Mouse (Mus musculus): ENCODE data around the gene Rabl6. TPM values are rescaled to one million over a fixed set of nuclear protein-coding genes. Genes with fewer than 3 reads are reported as not detected.

Rabl6 gene
- polyA plus RNA-seq, 1 experiment = 43.6 TPM

- peaks cover 26% of the 10 kb centered on the region for H3K36me3 ChIP-seq (ENCODE audit: control insufficient read depth, insufficient read depth, low read length)
- H3K27ac ChIP-seq (ENCODE audit: insufficient read depth, low read length) = peak overlapping the region; percentile 96
- 81% methylated on average over 2 of the region's 2 CpGs for WGBS
- TF ChIP-seq POLR2A (IDR thresholded peaks at IDR 0.05; ENCODE audit: low read depth, low read length) (no peak), CTCF (IDR thresholded peaks at IDR 0.05; ENCODE audit: extremely low read depth, insufficient read depth, insufficient read length, insufficient replicate concordance) (no peak)
- no peak for DNase-seq (ENCODE audit: low read depth in 1 of 2, low spot score in 2 of 2)
- no peaks in the 10 kb centered on the region for H3K27me3 ChIP-seq (ENCODE audit: control insufficient read depth, insufficient read depth, low read length)
- no peak overlapping the region for H3K4me3 ChIP-seq (ENCODE audit: extremely low read depth, insufficient read depth, insufficient read length)
- peaks cover 20% of the 10 kb centered on the region for H3K4me1 ChIP-seq (ENCODE audit: control insufficient read depth, insufficient read depth, insufficient read length)
Observed at GRCm38 (mm10) chr2:25534866-25535182, 73.5 kb downstream of the Rabl6 start.

GRCm38 (mm10) chr2:25534178-25534865 lies 74.0 kb downstream of the Rabl6 start:
- Histone ChIP-seq H3K36me3 (ENCODE audit: control insufficient read depth, insufficient read depth, low read length) (peaks cover 28% of the 10 kb centered on the region), H3K27ac (ENCODE audit: insufficient read depth, low read length) (peak overlapping the region; percentile 96), H3K4me3 (ENCODE audit: extremely low read depth, insufficient read depth, insufficient read length) (no peak overlapping the region), H3K27me3 (ENCODE audit: control insufficient read depth, insufficient read depth, low read length) (no peaks in the 10 kb centered on the region), H3K4me1 (ENCODE audit: control insufficient read depth, insufficient read depth, insufficient read length) (peaks cover 20% of the 10 kb centered on the region)
- TF ChIP-seq CTCF (IDR thresholded peaks at IDR 0.05; ENCODE audit: extremely low read depth, insufficient read depth, insufficient read length, insufficient replicate concordance) = no peak
- TF ChIP-seq POLR2A (IDR thresholded peaks at IDR 0.05; ENCODE audit: low read depth, low read length) = no peak
- WGBS = 29% methylated on average over 3 of the region's 3 CpGs
- peak; percentile 77 for DNase-seq (ENCODE audit: low read depth in 1 of 2, low spot score in 2 of 2)

GRCm38 (mm10) chr2:25533707-25534106 lies 74.6 kb downstream of the Rabl6 start:
- Histone ChIP-seq H3K36me3 (ENCODE audit: control insufficient read depth, insufficient read depth, low read length) (peaks cover 31% of the 10 kb centered on the region), H3K27me3 (ENCODE audit: control insufficient read depth, insufficient read depth, low read length) (no peaks in the 10 kb centered on the region), H3K27ac (ENCODE audit: insufficient read depth, low read length) (peak overlapping the region; percentile 96), H3K4me1 (ENCODE audit: control insufficient read depth, insufficient read depth, insufficient read length) (peaks cover 20% of the 10 kb centered on the region), H3K4me3 (ENCODE audit: extremely low read depth, insufficient read depth, insufficient read length) (no peak overlapping the region)
- TF ChIP-seq POLR2A (IDR thresholded peaks at IDR 0.05; ENCODE audit: low read depth, low read length) = no peak
- no peak for TF ChIP-seq CTCF (IDR thresholded peaks at IDR 0.05; ENCODE audit: extremely low read depth, insufficient read depth, insufficient read length, insufficient replicate concordance)
- 91% methylated on average over 2 of the region's 2 CpGs for WGBS
- no peak for DNase-seq (ENCODE audit: low read depth in 1 of 2, low spot score in 2 of 2)

Other genes starting within 250 kb of the Rabl6 start
- gene Uap1l1, start 242.8 kb downstream of the Rabl6 start, polyA plus RNA-seq (2012; rRNA removed) = 28.4 and 55.4 TPM in 2 replicates
- gene Sapcd2, start 236.2 kb downstream of the Rabl6 start, polyA plus RNA-seq (2012; rRNA removed) = 6.7 and 9.4 TPM in 2 replicates
- gene Entpd2, start 212.6 kb downstream of the Rabl6 start, polyA plus RNA-seq (2012; rRNA removed) = 5.0 and 5.9 TPM in 2 replicates
- 31.0 and 36.5 TPM in 2 replicates for gene Npdc1, start 209.2 kb downstream of the Rabl6 start, polyA plus RNA-seq (2012; rRNA removed)
- gene Fut7, start 185.3 kb downstream of the Rabl6 start, polyA plus RNA-seq (2012; rRNA removed) = 2.4 and 3.7 TPM in 2 replicates
- gene Abca2, start 179.8 kb downstream of the Rabl6 start, polyA plus RNA-seq (2012; rRNA removed) = 61.1 and 67.6 TPM in 2 replicates
- 2.5 and 3.1 TPM in 2 replicates for gene Clic3, start 151.7 kb downstream of the Rabl6 start, polyA plus RNA-seq (2012; rRNA removed)
- 68.7 and 86.4 TPM in 2 replicates for gene Paxx, start 147.4 kb downstream of the Rabl6 start, polyA plus RNA-seq (2012; rRNA removed)
- gene Ptgds, start 138.5 kb downstream of the Rabl6 start, polyA plus RNA-seq (2012; rRNA removed) = 0.27 and 7.8 TPM in 2 replicates
- not detected in 2 replicates for gene Lcn12, start 114.6 kb downstream of the Rabl6 start, polyA plus RNA-seq (2012; rRNA removed)
- 34.7 and 42.0 TPM in 2 replicates for gene Fbxw5, start 107.8 kb downstream of the Rabl6 start, polyA plus RNA-seq (2012; rRNA removed)
- gene C8g, start 106.8 kb downstream of the Rabl6 start, polyA plus RNA-seq (2012; rRNA removed) = 1.9 TPM in 2 replicates
- 21.6 and 22.6 TPM in 2 replicates for gene Traf2, start 61.6 kb downstream of the Rabl6 start, polyA plus RNA-seq (2012; rRNA removed)
- 56.2 and 74.7 TPM in 2 replicates for gene Edf1, start 50.7 kb downstream of the Rabl6 start, polyA plus RNA-seq (2012; rRNA removed)
- 2.2 and 4.0 TPM in 2 replicates for gene Mamdc4, start 33.7 kb downstream of the Rabl6 start, polyA plus RNA-seq (2012; rRNA removed)
- 22.5 and 28.5 TPM in 2 replicates for gene Phpt1, start 33.3 kb downstream of the Rabl6 start, polyA plus RNA-seq (2012; rRNA removed)
- gene Ajm1, start 26.8 kb downstream of the Rabl6 start, polyA plus RNA-seq (2012; rRNA removed) = 6.3 and 7.6 TPM in 2 replicates
- not detected in 2 replicates for gene Ccdc183, start 9.2 kb upstream of the Rabl6 start, polyA plus RNA-seq (2012; rRNA removed)
- 16.4 and 16.8 TPM in 2 replicates for gene Tmem141, start 13.5 kb upstream of the Rabl6 start, polyA plus RNA-seq (2012; rRNA removed)
- gene Fcna, start 19.5 kb upstream of the Rabl6 start, polyA plus RNA-seq (2012; rRNA removed) = 71.2 and 120 TPM in 2 replicates
- gene Lcn8, start 44.6 kb upstream of the Rabl6 start, polyA plus RNA-seq (2012; rRNA removed) = not detected in 2 replicates
- gene Lcn5, start 49.4 kb upstream of the Rabl6 start, polyA plus RNA-seq (2012; rRNA removed) = not detected in 2 replicates
- gene Lcn6, start 68.3 kb upstream of the Rabl6 start, polyA plus RNA-seq (2012; rRNA removed) = not detected in 2 replicates
- gene Lcn10, start 74.2 kb upstream of the Rabl6 start, polyA plus RNA-seq (2012; rRNA removed) = not detected in 2 replicates
- gene Obp2a, start 91.5 kb upstream of the Rabl6 start, polyA plus RNA-seq (2012; rRNA removed) = not detected in 2 replicates
- gene Bmyc, start 98.2 kb upstream of the Rabl6 start, polyA plus RNA-seq (2012; rRNA removed) = 55.3 and 83.7 TPM in 2 replicates
- not detected in 2 replicates for gene Obp2b, start 128.5 kb upstream of the Rabl6 start, polyA plus RNA-seq (2012; rRNA removed)
- not detected in 2 replicates for gene Lcn3, start 157.0 kb upstream of the Rabl6 start, polyA plus RNA-seq (2012; rRNA removed)
- not detected in 2 replicates for gene Lcn11, start 168.5 kb upstream of the Rabl6 start, polyA plus RNA-seq (2012; rRNA removed)
- not detected in 2 replicates for gene Gm13539, start 173.7 kb upstream of the Rabl6 start, polyA plus RNA-seq (2012; rRNA removed)
- not detected in 2 replicates for gene Glt6d1, start 207.3 kb upstream of the Rabl6 start, polyA plus RNA-seq (2012; rRNA removed)
- gene Lcn9, start 214.6 kb upstream of the Rabl6 start, polyA plus RNA-seq (2012; rRNA removed) = not detected in 2 replicates
- not detected in 2 replicates for gene Sohlh1, start 238.7 kb upstream of the Rabl6 start, polyA plus RNA-seq (2012; rRNA removed)

Measured in spleen, adult 2 months (tissue).